Mouse (Mus musculus) heart, postnatal 0 days (tissue): Measurements from ENCODE around the gene Ntng1. TPM values are rescaled to one million over a fixed set of nuclear protein-coding genes. Genes with fewer than 3 reads are reported as not detected.
A peak's percentile ranks its signal among the peaks of the same experiment; 100 is the strongest.
"Not testable (repeated sequence)": the region's sequence is repeated elsewhere in the genome, so short reads cannot be mapped to it uniquely, and the experiment has no call there.

ENCODE experiments used
- ATAC-seq: fragments of 200-750 bp; cut with Nextera tagmentation; 2 replicates; pipeline ENCODE4 v1.8.0; 2017; ENCODE audit warnings: low read depth, moderate number of reproducible peaks, moderate library complexity; ENCODE audit not compliant: insufficient read depth
- DNase-seq: peaks from one replicate; pipeline ENCODE4 v3.0.0-alpha.2; 2016; ENCODE audit warnings: low spot score
- H3K27ac ChIP-seq: fragments of 300-500 bp; sonication (generic); 2 replicates; pipeline ENCODE4 v1.5.1; 2014; ENCODE audit warnings: low read depth, mild to moderate bottlenecking
- H3K27me3 ChIP-seq: fragments of 300-500 bp; sonication (generic); 2 replicates; pipeline ENCODE4 v1.6.1; 2014; ENCODE audit warnings: low read length, mixed read lengths; ENCODE audit not compliant: control insufficient read depth, insufficient read depth
- H3K36me3 ChIP-seq: fragments of 300-500 bp; sonication (generic); replicated peaks from 2 replicates; pipeline ENCODE4 v1.6.1; 2014; ENCODE audit warnings: low read length, mixed read lengths; ENCODE audit not compliant: control insufficient read depth, insufficient read depth
- H3K4me1 ChIP-seq: fragments of 300-500 bp; sonication (generic); 2 replicates; pipeline ENCODE4 v1.6.1; 2014; ENCODE audit warnings: antibody characterized with exemption; ENCODE audit not compliant: control insufficient read depth, insufficient read depth
- H3K4me2 ChIP-seq: fragments of 300-500 bp; sonication (generic); 2 replicates; pipeline ENCODE4 v1.6.1; 2014; ENCODE audit warnings: low read depth, mild to moderate bottlenecking, low read length, moderate library complexity
- H3K4me3 ChIP-seq: fragments of 300-500 bp; sonication (generic); 2 replicates; pipeline ENCODE4 v1.5.1; 2014; ENCODE audit warnings: low read depth, low read length
- H3K9ac ChIP-seq: fragments of 300-500 bp; sonication (generic); replicated peaks from 2 replicates; pipeline ENCODE4 v1.6.1; 2014; ENCODE audit warnings: low read depth, low read length, mixed read lengths
- H3K9me3 ChIP-seq: fragments of 300-500 bp; sonication (generic); replicated peaks from 2 replicates; pipeline ENCODE4 v1.6.1; 2016; ENCODE audit warnings: low read length; ENCODE audit not compliant: control insufficient read depth
- CTCF ChIP-seq: IDR thresholded peaks from 2 replicates; pipeline ENCODE4 v1.5.1; 2016; ENCODE audit warnings: antibody characterized with exemption, control low read depth, low read depth
- EP300 ChIP-seq: IDR thresholded peaks from 2 replicates; pipeline ENCODE4 v1.6.1; 2016; ENCODE audit warnings: antibody characterized with exemption, low read depth
- WGBS: fragments of 180-500 bp; shearing (Covaris S2); extraction: QIAGEN DNeasy Blood & Tissue Kit; methylation state at CpG from one replicate; pipeline ENCODE4 v1.1.7; 2014; 5-methylcytosine and 5-hydroxymethylcytosine counted together
- polyA plus RNA-seq: library from polyadenylated mRNA; unstranded; fragments of >200 nt; fragmentation: Nextera tagmentation; extraction: Ambion mirVana; gene quantifications from 2 replicates; pipeline ENCODE4 v1.2.1, GENCODE M21; 2015
- total RNA-seq: library from RNA; depleted of rRNA; stranded (reverse); fragments of >200 nt; gene quantifications from 2 replicates; pipeline ENCODE4 v1.2.3, GENCODE M21; 2014; ENCODE audit warnings: low replicate concordance; rRNA removed

Ntng1 gene
- total and polyA plus RNA-seq, 2 experiments from 2014 or later, result 0.12 to 0.65 TPM

GRCm38 (mm10) chr3:109756426-109756825 lies 387.4 kb downstream of the Ntng1 start:
- no peak overlapping the region for H3K27ac ChIP-seq
- no peak overlapping the region for H3K4me2 ChIP-seq
- no peaks in the 10 kb centered on the region for H3K4me1 ChIP-seq
- no peaks in the 10 kb centered on the region for H3K27me3 ChIP-seq
- H3K36me3 ChIP-seq, result no peaks in the 10 kb centered on the region
- DNase-seq, result no peak
- no peak for ATAC-seq
- WGBS, result 89% methylated on average over 2 of the region's 2 CpGs
- no peak overlapping the region for H3K9ac ChIP-seq
- TF ChIP-seq EP300 (no peak), CTCF (no peak)
- H3K9me3 ChIP-seq, result no peaks in the 10 kb centered on the region; the same call in 1 of the 2 replicates
- no peak overlapping the region for H3K4me3 ChIP-seq

- H3K9ac ChIP-seq, H3K36me3 ChIP-seq, H3K4me1 ChIP-seq, H3K27me3 ChIP-seq, H3K27ac ChIP-seq, H3K4me3 ChIP-seq, H3K9me3 ChIP-seq, ATAC-seq, DNase-seq, H3K4me2 ChIP-seq: not testable (repeated sequence)
- 53% methylated on average over 3 of the region's 3 CpGs for WGBS
Measured at GRCm38 (mm10) chr3:109747593-109747992, 396.2 kb downstream of the Ntng1 start.

- Histone ChIP-seq H3K4me1 (0 out of 2 replicates have a peak, but pooled peaks cover 3% of the 10 kb centered on the region), H3K27ac (no peak overlapping the region), H3K9me3 (no peaks in the 10 kb centered on the region), H3K27me3 (no peaks in the 10 kb centered on the region), H3K36me3 (no peaks in the 10 kb centered on the region), H3K9ac (no peak overlapping the region), H3K4me3 (no peak overlapping the region), H3K4me2 (no peak overlapping the region)
- TF ChIP-seq EP300, result no peak
- TF ChIP-seq CTCF, result no peak
- 37% methylated on average over 2 of the region's 2 CpGs for WGBS
- DNase-seq (no peak), ATAC-seq (no peak)
Measured at GRCm38 (mm10) chr3:109740466-109741102, 403.2 kb downstream of the Ntng1 start.

- Histone ChIP-seq H3K27ac (no peak overlapping the region), H3K9ac (no peak overlapping the region), H3K9me3 (no peaks in the 10 kb centered on the region), H3K4me1 (no peaks in the 10 kb centered on the region; the same call in 1 of the 2 replicates), H3K27me3 (no peaks in the 10 kb centered on the region), H3K36me3 (no peaks in the 10 kb centered on the region), H3K4me2 (no peak overlapping the region), H3K4me3 (no peak overlapping the region)
- WGBS, result 46% methylated on average over 10 of the region's 10 CpGs
- ATAC-seq (no peak), DNase-seq (peak; percentile 11)
- TF ChIP-seq EP300 (no peak), CTCF (peak; percentile 76)
Measured at GRCm38 (mm10) chr3:109732327-109733182, 411.3 kb downstream of the Ntng1 start.

- ATAC-seq (no peak), DNase-seq (no peak)
- no peak for TF ChIP-seq EP300
- no peak for TF ChIP-seq CTCF
- H3K9ac ChIP-seq, result no peak overlapping the region
- no peaks in the 10 kb centered on the region; the same call in 1 of the 2 replicates for H3K4me1 ChIP-seq
- H3K4me2 ChIP-seq, result no peak overlapping the region
- no peak overlapping the region for H3K27ac ChIP-seq
- no peak overlapping the region for H3K4me3 ChIP-seq
- WGBS, result 50% methylated on average over 5 of the region's 5 CpGs
- no peaks in the 10 kb centered on the region for H3K36me3 ChIP-seq
- no peaks in the 10 kb centered on the region for H3K9me3 ChIP-seq
- no peaks in the 10 kb centered on the region for H3K27me3 ChIP-seq
Measured at GRCm38 (mm10) chr3:109731592-109732230, 412.1 kb downstream of the Ntng1 start.

Other genes with a start within 250 kb of the Ntng1 start
- 21.1 and 27.9 TPM in 2 replicates for gene Prmt6, start 107.0 kb upstream of the Ntng1 start, total RNA-seq
- 6.4 and 7.9 TPM in 2 replicates for gene Prmt6, start 107.0 kb upstream of the Ntng1 start, polyA plus RNA-seq